Mouse (Mus musculus) MEL (cell line): ENCODE measurements at regions not wholly inside any gene's neighbourhood (a gene's known extent, or its start where the extent isn't known, plus 50 kb on each side); places are given as distances from the start of the nearest gene placed in this dataset.
"Not testable (repeated sequence)": the region's sequence is repeated elsewhere in the genome, so short reads cannot be mapped to it uniquely, and the experiment has no call there.

Experiments used
- DNase-seq: peaks from one replicate; pipeline ENCODE4 v3.0.0; 2011; ENCODE audit warnings: low read depth, low spot score
- H3K27ac ChIP-seq: 2 replicates; pipeline ENCODE4 v1.5.1; 2012; ENCODE audit warnings: low read depth, mild to moderate bottlenecking, control low read depth, low read length, moderate library complexity; ENCODE audit not compliant: control insufficient read depth
- H3K27me3 ChIP-seq, 2 experiments: fragments of 150-350 bp in 1 of 2; sonication (generic) in 1 of 2; 2 replicates each; pipeline ENCODE4 v1.6.1; 2012; ENCODE audit warnings: low read length in 2 of 2, mild to moderate bottlenecking in 2 of 2, improper control_type of control experiment in 1 of 2, moderate library complexity in 1 of 2; ENCODE audit not compliant: insufficient read depth in 2 of 2, control insufficient read depth in 1 of 2
- H3K36me3 ChIP-seq, 2 experiments: 2 replicates each; pipeline ENCODE4 v1.6.1; 2012 to 2014; ENCODE audit warnings: low read length in 2 of 2, improper control_type of control experiment in 1 of 2, inconsistent platforms in 1 of 2, mild to moderate bottlenecking in 1 of 2; ENCODE audit not compliant: insufficient read depth in 2 of 2, control insufficient read depth in 1 of 2
- H3K4me1 ChIP-seq, 2 experiments: fragments of 150-350 bp in 1 of 2; sonication (generic) in 1 of 2; 2 replicates each; pipeline ENCODE4 v1.6.1; 2012; ENCODE audit warnings: low read length in 2 of 2, improper control_type of control experiment in 1 of 2, mild to moderate bottlenecking in 1 of 2; ENCODE audit not compliant: insufficient read depth in 2 of 2, control insufficient read depth in 1 of 2
- H3K4me3 ChIP-seq, 2 experiments: fragments of 150-350 bp in 1 of 2; sonication (generic) in 1 of 2; 2 replicates each; pipeline ENCODE4 v1.5.1; 2012; ENCODE audit warnings: low read depth in 2 of 2, low read length in 2 of 2, mild to moderate bottlenecking in 2 of 2, moderate library complexity in 2 of 2, control low read depth in 1 of 2, improper control_type of control experiment in 1 of 2; ENCODE audit not compliant: control insufficient read depth in 1 of 2, insufficient read depth in 1 of 2
- H3K79me2 ChIP-seq: 2 replicates; pipeline ENCODE4 v1.6.1; 2012; ENCODE audit warnings: mild to moderate bottlenecking, low read length, moderate library complexity; ENCODE audit not compliant: control insufficient read depth, poor library complexity, insufficient read depth
- H3K9ac ChIP-seq: 2 replicates; pipeline ENCODE4 v1.6.1; 2012; ENCODE audit warnings: low read depth, mild to moderate bottlenecking, control low read depth, low read length, moderate library complexity; ENCODE audit not compliant: control insufficient read depth, poor library complexity, severe bottlenecking
- H3K9me3 ChIP-seq: fragments of 150-350 bp; sonication (generic); replicated peaks from 2 replicates; pipeline ENCODE4 v1.6.1; 2012; ENCODE audit warnings: mild to moderate bottlenecking, low read length, improper control_type of control experiment, moderate library complexity; ENCODE audit not compliant: insufficient read depth
- CHD1 ChIP-seq: IDR thresholded peaks from 2 replicates; pipeline ENCODE4 v1.6.1; 2012; ENCODE audit warnings: low read depth, mild to moderate bottlenecking, inconsistent platforms, low read length, improper control_type of control experiment
- CTCF ChIP-seq, 3 experiments: IDR thresholded peaks in 2 of 3; conservative IDR thresholded peaks in 1 of 3; 2 replicates each; pipeline ENCODE4 v1.5.1; 2011 to 2012; ENCODE audit warnings: low read length in 3 of 3, low read depth in 2 of 3, mild to moderate bottlenecking in 2 of 3, improper control_type of control experiment in 1 of 3, inconsistent platforms in 1 of 3, mixed read lengths in 1 of 3, moderate library complexity in 1 of 3; ENCODE audit not compliant: control insufficient read depth in 1 of 3, insufficient read depth in 1 of 3, poor library complexity in 1 of 3, severe bottlenecking in 1 of 3
- ETS1 ChIP-seq: IDR thresholded peaks from 2 replicates; pipeline ENCODE4 v1.6.1; 2012; ENCODE audit warnings: low read depth, mild to moderate bottlenecking, inconsistent platforms, low read length, improper control_type of control experiment, moderate library complexity
- HCFC1 ChIP-seq: IDR thresholded peaks from 2 replicates; pipeline ENCODE4 v1.6.1; 2012; ENCODE audit warnings: low read depth, mild to moderate bottlenecking, inconsistent platforms, low read length, improper control_type of control experiment, moderate library complexity
- MAX ChIP-seq: IDR thresholded peaks from 2 replicates; pipeline ENCODE4 v1.6.1; 2011; ENCODE audit warnings: low read length, improper control_type of control experiment
- MAZ ChIP-seq: IDR thresholded peaks from 2 replicates; pipeline ENCODE4 v1.6.1; 2012; ENCODE audit warnings: low read depth, mild to moderate bottlenecking, inconsistent platforms, low read length, improper control_type of control experiment
- MEF2A ChIP-seq: IDR thresholded peaks from 2 replicates; pipeline ENCODE4 v1.6.1; 2014; ENCODE audit warnings: low read depth, mild to moderate bottlenecking, inconsistent platforms, low read length, improper control_type of control experiment; ENCODE audit not compliant: poor library complexity, insufficient replicate concordance, severe bottlenecking; ENCODE audit errors: extremely low read depth
- MXI1 ChIP-seq: IDR thresholded peaks from 2 replicates; pipeline ENCODE4 v1.6.1; 2011; ENCODE audit warnings: mild to moderate bottlenecking, low read depth, low read length, improper control_type of control experiment
- MYB ChIP-seq: IDR thresholded peaks from 2 replicates; pipeline ENCODE4 v1.6.1; 2011; ENCODE audit warnings: mild to moderate bottlenecking, low read depth, low read length, improper control_type of control experiment
- MYC ChIP-seq: IDR thresholded peaks from 2 replicates; pipeline ENCODE4 v1.6.1; 2011; ENCODE audit warnings: low read depth, mild to moderate bottlenecking, low read length, improper control_type of control experiment, moderate library complexity
- NELFE ChIP-seq: IDR thresholded peaks from 2 replicates; pipeline ENCODE4 v1.6.1; 2011; ENCODE audit warnings: low read depth, low read length, improper control_type of control experiment
- POLR2AphosphoS5 ChIP-seq: IDR thresholded peaks from 2 replicates; pipeline ENCODE4 v1.6.1; 2012; ENCODE audit warnings: low read depth, borderline replicate concordance, mild to moderate bottlenecking, inconsistent platforms, low read length, moderate library complexity, mixed read lengths
- RAD21 ChIP-seq: IDR thresholded peaks from 2 replicates; pipeline ENCODE4 v1.6.1; 2011; ENCODE audit warnings: mild to moderate bottlenecking, low read depth, low read length, improper control_type of control experiment
- RCOR1 ChIP-seq: IDR thresholded peaks from 2 replicates; pipeline ENCODE4 v1.6.1; 2012; ENCODE audit warnings: low read depth, mild to moderate bottlenecking, inconsistent platforms, low read length, improper control_type of control experiment
- SIN3A ChIP-seq: IDR thresholded peaks from 2 replicates; pipeline ENCODE4 v1.6.1; 2012; ENCODE audit warnings: low read length, improper control_type of control experiment, inconsistent platforms
- SMC3 ChIP-seq: IDR thresholded peaks from 2 replicates; pipeline ENCODE4 v1.6.1; 2011; ENCODE audit warnings: low read depth, low read length, improper control_type of control experiment
- USF1 ChIP-seq: IDR thresholded peaks from 2 replicates; pipeline ENCODE4 v1.6.1; 2014; ENCODE audit warnings: low read depth, mild to moderate bottlenecking, inconsistent platforms, low read length, improper control_type of control experiment, moderate library complexity
- USF2 ChIP-seq, 2 experiments: IDR thresholded peaks; 2 replicates each; pipeline ENCODE4 v1.6.1; 2011 to 2012; ENCODE audit warnings: improper control_type of control experiment in 2 of 2, low read length in 2 of 2, borderline replicate concordance in 1 of 2, inconsistent platforms in 1 of 2, low read depth in 1 of 2, mild to moderate bottlenecking in 1 of 2; ENCODE audit not compliant: insufficient read depth in 1 of 2
- ZC3H11A ChIP-seq: IDR thresholded peaks from 2 replicates; pipeline ENCODE4 v1.6.1; 2012; ENCODE audit warnings: low read depth, mild to moderate bottlenecking, inconsistent platforms, low read length, improper control_type of control experiment
- ZKSCAN1 ChIP-seq: IDR thresholded peaks from 2 replicates; pipeline ENCODE4 v1.6.1; 2012; ENCODE audit warnings: low read depth, mild to moderate bottlenecking, inconsistent platforms, low read length, improper control_type of control experiment, moderate library complexity
- ZMIZ1 ChIP-seq: IDR thresholded peaks from 2 replicates; pipeline ENCODE4 v1.6.1; 2012; ENCODE audit warnings: low read depth, mild to moderate bottlenecking, inconsistent platforms, low read length, improper control_type of control experiment, moderate library complexity
- ZNF384 ChIP-seq: IDR thresholded peaks from 2 replicates; pipeline ENCODE4 v1.6.1; 2012; ENCODE audit warnings: low read depth, mild to moderate bottlenecking, inconsistent platforms, low read length, improper control_type of control experiment

DNA sequence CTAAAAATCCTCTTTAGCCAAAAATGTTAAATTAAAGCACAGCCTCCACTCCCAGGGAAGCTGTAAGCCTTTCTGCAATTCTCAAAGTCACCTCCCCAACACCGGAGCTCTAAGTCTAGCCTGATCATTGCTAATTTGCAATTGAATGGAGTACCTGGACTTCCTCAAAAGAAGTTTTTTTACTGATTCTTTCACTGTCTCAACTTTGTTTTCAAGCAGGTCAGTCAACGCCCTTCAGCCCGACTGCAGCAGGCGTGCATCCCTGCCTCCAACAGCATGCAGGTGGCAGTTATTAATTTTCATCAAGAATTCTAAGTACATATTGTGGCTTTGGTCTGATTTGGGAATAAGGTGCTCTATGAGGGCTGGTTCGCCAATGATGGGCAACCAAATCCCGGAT lies 589.0 kb upstream of the Cadm2 start:
- DNase-seq, H3K36me3 ChIP-seq, H3K27me3 ChIP-seq, H3K27ac ChIP-seq, H3K4me1 ChIP-seq, H3K4me3 ChIP-seq, H3K9ac ChIP-seq, H3K79me2 ChIP-seq, H3K9me3 ChIP-seq: not testable (repeated sequence)

DNA sequence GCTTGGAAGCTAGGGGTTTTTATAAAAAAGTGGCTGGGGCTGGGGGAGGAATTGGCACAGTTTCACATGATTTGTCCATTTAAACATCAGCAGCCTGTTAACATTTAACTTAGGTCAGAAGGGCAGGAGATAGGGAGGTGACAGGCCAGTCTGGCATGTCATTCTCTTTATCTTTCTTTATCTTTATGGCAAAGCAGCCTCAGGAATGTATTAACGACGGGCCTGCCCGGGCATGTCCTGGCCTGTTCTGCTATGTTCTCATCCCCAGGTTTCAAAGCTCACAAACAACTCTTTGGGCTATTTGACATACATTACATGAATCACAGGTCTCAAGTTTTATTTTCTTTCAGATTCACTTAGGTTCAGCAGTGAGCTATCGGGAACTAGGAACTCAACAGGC lies 584.2 kb upstream of the Cadm2 start:
- H3K4me1 ChIP-seq, H3K4me3 ChIP-seq, H3K27me3 ChIP-seq, H3K27ac ChIP-seq, H3K36me3 ChIP-seq, H3K79me2 ChIP-seq, DNase-seq, H3K9me3 ChIP-seq, H3K9ac ChIP-seq: not testable (repeated sequence)

DNA sequence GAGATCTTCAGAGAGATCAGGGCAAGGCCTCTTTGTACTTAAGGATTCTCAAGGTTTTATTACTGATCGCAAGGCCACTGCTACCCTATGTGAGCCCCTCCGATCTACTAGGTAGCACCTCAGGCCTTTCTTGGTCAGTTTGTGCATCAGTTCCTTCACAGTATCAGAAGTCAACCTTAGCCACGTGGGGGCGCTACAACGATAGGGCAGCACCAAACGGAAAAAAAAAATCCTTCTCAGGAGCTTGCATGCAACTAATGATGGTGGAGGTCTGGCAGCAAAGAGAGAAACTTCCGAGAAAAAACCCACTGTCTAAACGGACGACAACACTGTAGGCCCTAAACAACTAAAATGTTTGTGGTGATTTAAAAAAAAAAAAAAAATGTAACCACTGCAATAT lies 543.9 kb upstream of the Cadm2 start:
- no peak overlapping the region for H3K9ac ChIP-seq
- no peaks in the 10 kb centered on the region for H3K27me3 ChIP-seq
- no peaks in the 10 kb centered on the region for H3K9me3 ChIP-seq
- H3K4me1 ChIP-seq, result no peaks in the 10 kb centered on the region
- no peaks in the 10 kb centered on the region for H3K36me3 ChIP-seq
- H3K4me3 ChIP-seq, result no peak overlapping the region
- no peak overlapping the region for H3K27ac ChIP-seq
- peak; percentile 41 for DNase-seq
- peak; percentile 64 for TF ChIP-seq SMC3
- no peak for TF ChIP-seq SIN3A
- no peak for TF ChIP-seq ZKSCAN1
- no peak for TF ChIP-seq MEF2A
- no peak for TF ChIP-seq CHD1
- TF ChIP-seq MYC, result no peak
- TF ChIP-seq ZMIZ1, result no peak
- TF ChIP-seq ZNF384, result peak; percentile 71
- no peak for TF ChIP-seq USF2 (IDR thresholded peaks at IDR 0.05; ENCODE audit: borderline replicate concordance in 1 of 2, insufficient read depth in 1 of 2, low read depth in 1 of 2, low read length in 2 of 2)
- no peak for TF ChIP-seq ETS1
- peak; percentile 47; the same call in 1 of the 2 replicates for TF ChIP-seq ZC3H11A
- TF ChIP-seq MAZ, result no peak
- no peak for TF ChIP-seq RCOR1
- TF ChIP-seq POLR2AphosphoS5, result no peak
- TF ChIP-seq HCFC1, result no peak
- peak; percentile 56 for TF ChIP-seq RAD21
- TF ChIP-seq MAX, result no peak
- no peak for TF ChIP-seq MXI1
- no peak for TF ChIP-seq USF1
- no peak for TF ChIP-seq NELFE
- TF ChIP-seq MYB, result no peak
- peak; percentile 13 to 61 (median 56); a peak in 4 of 6 replicates for TF ChIP-seq CTCF (IDR thresholded peaks at IDR 0.05 in 2 of 3, conservative IDR thresholded peaks at IDR 0.05 in 1 of 3; ENCODE audit: control insufficient read depth in 1 of 3, insufficient read depth in 1 of 3, low read depth in 2 of 3, low read length in 3 of 3, poor library complexity in 1 of 3, severe bottlenecking in 1 of 3)
- H3K79me2 ChIP-seq, result no peaks in the 10 kb centered on the region
